Mouse (Mus musculus): ENCODE results near the gene Vps52.

GRCm38 (mm10) chr17:33909869-33910250 is 45.8 kb upstream of the Vps52 start:
- TF ChIP-seq CTCF (IDR thresholded peaks at IDR 0.05) (no peak), EP300 (IDR thresholded peaks at IDR 0.05; ENCODE audit: insufficient read depth, low read depth, low read length) (no peak), POLR2A (IDR thresholded peaks at IDR 0.05; ENCODE audit: insufficient read depth, low read depth, low read length) (peak; percentile 70)

Data from heart, adult 2 months (tissue).